Mouse (Mus musculus): ENCODE results near the gene Serpinb6c.
"Not testable (repeated sequence)": the region's sequence is repeated elsewhere in the genome, so short reads cannot be mapped to it uniquely, and the experiment has no call there.

Gene Serpinb6c

GRCm38 (mm10) chr13:33905176-33905954 is at the start of gene Serpinb6c:
TSS of gene Serpinb6c (minus strand) at chr13:33905708.
- DNase-seq (ENCODE audit: low read depth): no peak

DNA sequence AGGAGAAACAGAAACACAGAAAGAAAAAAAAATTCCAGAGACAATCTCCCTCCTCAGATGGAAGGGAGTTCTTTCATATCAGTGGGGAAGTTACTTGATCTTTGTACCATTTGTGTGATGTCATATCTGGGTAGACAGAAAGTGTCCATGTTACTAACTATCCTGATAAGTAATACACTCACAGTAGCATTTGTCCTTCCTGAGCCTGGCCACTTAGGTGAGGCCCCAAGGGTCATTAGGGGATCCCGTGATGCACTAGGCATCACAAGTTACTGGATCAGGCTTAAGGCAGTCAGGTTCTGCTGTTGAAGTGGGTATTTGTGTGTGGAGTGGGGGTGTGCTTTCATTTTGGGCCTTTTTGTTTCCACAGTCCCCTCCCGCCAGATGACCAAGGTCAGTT is 47.4 kb upstream of the Serpinb6c start:
- no peak for DNase-seq (ENCODE audit: low read depth)

- no peak for DNase-seq (ENCODE audit: low read depth)
These were observed 46.6 kb upstream of the Serpinb6c start for GRCm38 (mm10) chr13:33952075-33952449.

DNA sequence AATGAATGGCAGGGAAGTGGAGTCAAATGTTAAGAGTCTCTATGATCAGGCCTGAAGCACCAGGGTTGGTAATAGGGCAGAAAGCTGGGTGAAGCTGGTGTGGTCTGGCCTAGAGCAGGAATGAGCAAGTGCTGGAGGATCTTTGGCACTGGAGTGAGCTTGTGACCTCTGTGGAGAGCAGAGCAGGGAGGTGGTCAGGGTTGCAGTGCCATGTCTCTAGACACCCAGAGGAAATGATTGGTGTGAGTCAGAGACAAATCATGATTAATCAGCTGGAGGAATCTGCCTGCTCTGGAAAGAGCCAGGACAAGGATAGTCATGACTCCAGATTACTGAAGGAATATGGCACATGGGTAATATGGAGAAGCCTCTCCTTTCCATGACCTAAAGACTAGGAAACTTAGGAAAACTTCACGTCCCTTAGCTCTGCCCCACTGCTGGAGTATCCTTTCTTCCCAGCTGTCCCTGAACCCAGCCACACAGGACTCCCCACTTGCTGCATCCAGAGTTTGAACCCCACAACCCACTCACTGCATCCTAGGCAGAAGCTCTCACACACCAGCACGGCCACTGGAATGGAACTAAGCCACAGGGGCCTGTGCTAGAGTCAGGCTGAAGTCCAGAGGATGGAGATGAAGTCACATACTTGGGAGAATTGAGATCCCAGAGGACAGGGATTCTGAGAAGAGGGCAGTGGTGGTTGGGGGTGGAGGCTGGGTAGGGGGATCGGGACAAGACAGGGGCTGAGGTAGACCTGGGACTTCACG is 46.0 kb upstream of the Serpinb6c start:
- no peak for DNase-seq (ENCODE audit: low read depth)

DNA sequence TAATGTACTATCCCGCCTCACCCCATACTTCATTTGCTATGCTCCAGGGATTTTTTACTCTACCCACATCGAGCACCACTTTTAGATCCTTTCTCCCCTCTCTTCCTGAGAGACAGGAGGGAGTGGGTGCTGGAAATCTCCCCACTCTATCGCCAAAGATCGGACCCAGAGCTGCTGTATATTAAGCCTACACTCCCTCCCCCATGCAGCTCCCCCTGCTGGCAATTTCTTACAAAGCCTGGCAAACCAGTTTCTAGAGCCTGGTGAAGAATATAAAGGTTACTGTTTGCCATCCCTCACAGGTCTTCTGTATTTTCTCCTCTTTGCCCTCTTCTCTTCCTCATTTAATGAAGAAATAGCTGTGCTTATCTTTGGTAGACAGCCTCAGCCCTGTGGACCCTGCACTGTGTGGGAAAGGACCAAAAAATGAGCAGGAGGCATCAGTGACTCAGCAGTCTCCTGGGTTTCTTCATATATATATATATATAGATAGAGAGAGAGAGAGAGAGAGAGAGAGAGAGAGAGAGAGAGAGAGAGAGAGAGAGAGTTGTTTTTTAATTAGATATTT is 36.8 kb upstream of the Serpinb6c start:
- DNase-seq (ENCODE audit: low read depth): no peak

- DNase-seq (ENCODE audit: low read depth): no peak
These were observed 35.8 kb upstream of the Serpinb6c start for GRCm38 (mm10) chr13:33941288-33941808.

GRCm38 (mm10) chr13:33937587-33937986 is 32.1 kb upstream of the Serpinb6c start:
- not testable (repeated sequence) for DNase-seq (ENCODE audit: low read depth)

- DNase-seq (ENCODE audit: low read depth): no peak
These were observed 31.6 kb upstream of the Serpinb6c start for GRCm38 (mm10) chr13:33937151-33937550.

DNA sequence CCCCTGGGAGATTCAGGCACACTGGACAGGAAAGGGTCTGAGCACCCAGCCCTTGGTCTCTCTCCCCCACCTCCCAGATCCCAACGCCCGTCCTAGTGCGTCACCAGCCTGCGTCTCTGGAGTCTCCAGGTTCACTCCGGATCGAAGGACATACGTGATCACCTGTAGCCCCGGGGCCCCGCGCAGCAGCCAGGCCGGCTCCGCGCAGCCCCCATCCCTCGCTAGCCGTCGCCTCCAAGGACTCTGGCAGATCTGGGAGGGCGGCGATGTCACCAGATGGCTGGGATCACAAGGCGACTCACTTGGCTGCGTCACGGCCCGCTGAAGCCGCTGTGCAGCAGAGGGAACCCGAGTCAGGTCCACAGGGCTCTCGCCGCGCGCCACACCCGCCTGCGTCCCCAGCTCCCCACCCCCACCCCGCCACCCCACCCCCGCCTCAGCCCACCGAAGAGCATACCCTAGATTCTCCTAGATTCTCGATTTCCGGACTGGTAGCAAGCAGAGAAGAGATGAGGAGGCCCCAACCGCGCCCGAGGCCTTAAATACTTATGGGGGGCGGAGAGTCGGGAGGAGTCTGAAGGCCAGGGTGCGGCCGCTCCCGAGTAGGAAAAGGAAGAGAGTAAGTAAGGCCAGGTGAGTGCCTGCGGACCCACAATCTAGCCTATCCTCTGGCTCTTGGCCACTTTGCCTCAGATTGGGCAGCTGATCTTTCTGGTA is 30.1 kb upstream of the Serpinb6c start:
- DNase-seq (ENCODE audit: low read depth): peak; percentile 18

- DNase-seq (ENCODE audit: low read depth): no peak
These were observed 29.2 kb upstream of the Serpinb6c start for GRCm38 (mm10) chr13:33934743-33935142.

- DNase-seq (ENCODE audit: low read depth): no peak
These were observed 25.4 kb upstream of the Serpinb6c start for GRCm38 (mm10) chr13:33930912-33931311.

DNA sequence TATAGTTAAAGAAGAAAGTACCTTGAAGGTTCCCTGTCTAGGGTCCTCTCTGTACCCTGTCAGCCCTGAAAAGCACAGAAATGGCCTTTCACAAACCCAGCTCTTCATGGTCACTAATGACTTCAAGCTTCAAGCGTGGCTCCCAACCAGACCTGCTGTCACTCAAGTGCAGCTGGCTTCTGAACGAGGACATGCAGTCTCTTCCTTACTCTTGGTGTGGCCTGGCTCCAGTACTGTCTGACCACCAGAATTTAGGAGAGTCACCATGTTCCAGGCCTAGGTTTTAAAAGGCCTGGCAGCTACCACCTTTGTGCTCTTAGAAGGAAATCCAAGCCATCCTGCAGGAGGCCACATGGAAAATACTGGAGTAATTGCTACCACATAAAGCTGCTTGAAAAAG is 24.8 kb upstream of the Serpinb6c start:
- DNase-seq (ENCODE audit: low read depth): no peak

DNA sequence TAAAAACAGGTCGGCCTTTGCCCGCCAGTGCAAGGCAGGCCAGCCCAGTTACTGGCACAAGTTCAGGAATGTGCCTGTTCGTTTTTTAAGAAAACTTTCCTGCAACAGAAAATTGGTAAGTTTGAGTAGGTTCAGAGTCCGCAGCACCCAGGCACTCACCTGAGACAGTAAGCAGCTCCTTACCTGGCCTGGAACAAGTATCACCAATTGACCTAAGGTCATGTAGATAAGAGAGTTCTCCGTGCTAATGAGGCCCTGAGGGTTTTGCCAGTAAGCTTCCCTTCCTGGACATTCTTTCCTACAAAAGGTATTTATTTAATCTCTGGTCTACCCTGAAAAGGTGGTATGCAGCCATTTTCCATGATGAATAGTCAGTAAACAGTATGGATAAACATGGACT is 16.2 kb upstream of the Serpinb6c start:
- no peak for DNase-seq (ENCODE audit: low read depth)

GRCm38 (mm10) chr13:33921041-33921440 is 15.5 kb upstream of the Serpinb6c start:
- no peak for DNase-seq (ENCODE audit: low read depth)

DNA sequence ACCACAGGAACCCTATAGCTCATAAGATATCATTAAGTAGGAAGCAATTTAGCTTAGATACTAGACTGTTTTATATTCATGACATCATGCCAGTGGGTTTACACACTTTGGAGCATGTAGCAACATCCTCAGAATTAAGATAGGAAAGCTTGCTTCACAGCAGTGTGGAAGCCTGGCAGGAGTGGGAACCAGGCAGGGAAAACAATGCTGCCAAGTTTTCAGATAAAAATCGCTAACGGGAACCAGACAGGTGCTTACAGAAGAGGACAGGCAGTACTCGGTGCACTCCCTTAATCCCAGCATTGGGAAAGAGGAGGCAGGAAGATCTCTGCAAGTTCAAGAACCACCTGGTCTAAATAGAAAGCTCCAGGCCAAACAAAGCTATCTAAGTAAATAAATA is 1.3 kb upstream of the Serpinb6c start:
- DNase-seq (ENCODE audit: low read depth): no peak

DNA sequence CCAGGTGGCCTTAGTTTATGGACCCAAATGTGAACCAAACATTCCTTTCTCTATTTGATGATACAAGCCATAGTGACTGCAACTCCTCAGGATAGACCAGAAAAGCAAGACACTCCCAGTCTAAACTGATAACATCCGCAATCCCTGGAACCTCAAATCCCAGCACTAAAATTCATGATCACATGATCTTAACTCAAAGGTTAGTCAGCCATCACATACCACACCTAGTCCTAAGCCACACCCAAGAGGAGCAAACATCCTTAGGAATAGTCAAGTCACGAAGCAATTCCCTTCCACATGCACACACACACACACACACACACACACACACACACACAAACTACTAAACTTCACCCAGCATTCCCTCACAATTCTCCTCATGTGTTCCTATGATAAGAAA is 2.2 kb downstream of the Serpinb6c start:
- DNase-seq (ENCODE audit: low read depth): no peak

DNA sequence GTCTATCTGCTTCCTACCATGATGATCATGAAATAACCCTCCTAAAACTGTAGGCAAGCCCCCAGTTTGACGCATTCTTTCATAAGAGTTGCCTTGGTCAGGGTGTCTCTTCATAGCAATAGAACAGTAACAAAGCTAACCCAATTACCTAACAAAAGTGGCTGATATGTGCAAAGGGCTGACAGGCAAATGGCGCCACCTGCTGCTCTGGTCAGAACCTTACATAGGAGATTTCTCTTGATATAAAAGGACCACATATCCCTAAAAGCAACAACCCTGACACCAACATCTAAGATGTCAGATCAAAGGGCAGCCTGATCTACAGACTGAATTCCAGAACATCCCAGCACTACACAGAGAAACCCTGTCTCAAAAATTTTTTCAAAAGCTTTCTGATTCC is 11.3 kb downstream of the Serpinb6c start:
- peak; percentile 10 for DNase-seq (ENCODE audit: low read depth)

GRCm38 (mm10) chr13:33843308-33843707 is 62.2 kb downstream of the Serpinb6c start, which contains the start of gene Serpinb6e:
TSS of gene Serpinb6e (minus strand) at chr13:33843408.
- DNase-seq (ENCODE audit: low read depth): no peak

- no peak for DNase-seq (ENCODE audit: low read depth)
These were observed 74.8 kb downstream of the Serpinb6c start for GRCm38 (mm10) chr13:33830751-33831150.
